Mouse (Mus musculus) midbrain, embryonic 13.5 days (tissue): ENCODE data around the gene Lrguk. TPM values are rescaled to one million over a fixed set of nuclear protein-coding genes. Genes with fewer than 3 reads are reported as not detected.

Source experiments
- ATAC-seq: fragments of 200-750 bp; cut with Nextera tagmentation; 2 replicates; pipeline ENCODE4 v1.8.0; 2017; ENCODE audit warnings: mild to moderate bottlenecking, moderate TSS enrichment, moderate library complexity
- H3K27ac ChIP-seq: fragments of 300-500 bp; sonication (generic); 2 replicates; pipeline ENCODE4 v1.5.1; 2015; ENCODE audit warnings: inconsistent platforms, mild to moderate bottlenecking, moderate library complexity
- H3K27me3 ChIP-seq: fragments of 300-500 bp; sonication (generic); 2 replicates; pipeline ENCODE4 v1.6.1; 2015; ENCODE audit warnings: mild to moderate bottlenecking, inconsistent platforms
- H3K36me3 ChIP-seq: fragments of 300-500 bp; sonication (generic); 2 replicates; pipeline ENCODE4 v1.6.1; 2015; ENCODE audit warnings: mild to moderate bottlenecking, inconsistent platforms
- H3K4me1 ChIP-seq: fragments of 300-500 bp; sonication (generic); replicated peaks from 2 replicates; pipeline ENCODE4 v1.6.1; 2015; ENCODE audit warnings: inconsistent platforms
- H3K4me2 ChIP-seq: fragments of 300-500 bp; sonication (generic); replicated peaks from 2 replicates; pipeline ENCODE4 v1.6.1; 2015; ENCODE audit warnings: moderate library complexity, mild to moderate bottlenecking, inconsistent platforms
- H3K4me3 ChIP-seq: fragments of 300-500 bp; sonication (generic); replicated peaks from 2 replicates; pipeline ENCODE4 v1.5.1; 2015; ENCODE audit warnings: mild to moderate bottlenecking, inconsistent platforms
- H3K9ac ChIP-seq: fragments of 300-500 bp; sonication (generic); replicated peaks from 2 replicates; pipeline ENCODE4 v1.6.1; 2015; ENCODE audit warnings: mild to moderate bottlenecking, inconsistent platforms
- H3K9me3 ChIP-seq: fragments of 300-500 bp; sonication (generic); 2 replicates; pipeline ENCODE4 v1.6.1; 2016; ENCODE audit warnings: mild to moderate bottlenecking, inconsistent platforms
- WGBS: fragments of 180-500 bp; shearing (Covaris S2); methylation state at CpG from one replicate; pipeline ENCODE4 v1.1.7; 2015; 5-methylcytosine and 5-hydroxymethylcytosine counted together
- polyA plus RNA-seq: library from polyadenylated mRNA; unstranded; fragments of >200 nt; fragmentation: Nextera tagmentation; extraction: Ambion mirVana; gene quantifications from 2 replicates; pipeline ENCODE4 v1.2.1, GENCODE M21; 2015

Gene Lrguk
- polyA plus RNA-seq, 1 experiment from 2014 or later = 0.52 TPM

DNA sequence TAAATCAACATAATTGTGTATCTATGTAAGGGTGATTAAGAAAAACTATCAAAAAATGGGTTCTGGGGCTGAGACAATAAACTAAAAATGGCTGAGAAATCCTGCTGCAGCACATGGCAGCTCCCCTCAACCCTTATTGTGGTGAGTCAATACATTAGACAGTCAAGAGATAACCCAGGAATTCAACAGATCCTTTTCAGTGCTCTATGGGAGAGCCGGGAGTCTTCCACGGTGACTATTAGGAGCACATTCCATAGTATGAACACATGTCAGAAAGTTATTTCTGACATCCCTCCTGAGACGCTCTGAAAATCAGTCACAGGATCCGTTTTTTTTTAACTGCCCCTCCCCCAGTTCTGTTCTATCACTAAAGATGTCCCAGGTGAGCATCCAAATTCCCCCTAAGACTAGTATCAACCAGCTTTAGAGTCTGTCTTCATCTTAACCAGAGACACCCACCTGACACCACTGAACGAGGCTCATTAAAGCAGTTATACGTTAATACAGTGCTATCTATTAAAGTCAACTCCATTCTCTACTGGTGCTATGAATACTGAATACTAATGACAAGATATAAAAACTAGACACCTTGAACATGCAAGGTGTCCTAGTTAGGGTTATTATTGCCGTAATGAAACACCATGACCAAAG is 141.7 kb downstream of the Lrguk start:
- 89% methylated on average over 7 of the region's 7 CpGs for WGBS
- no peak overlapping the region for H3K9ac ChIP-seq
- no peak for ATAC-seq

GRCm38 (mm10) chr6:34171748-34172457 is 142.7 kb downstream of the Lrguk start:
- Histone ChIP-seq H3K9ac (no peak overlapping the region), H3K9me3 (no peaks in the 10 kb centered on the region), H3K36me3 (peaks cover 26% of the 10 kb centered on the region), H3K4me3 (no peak overlapping the region), H3K4me2 (no peak overlapping the region), H3K27me3 (no peaks in the 10 kb centered on the region), H3K27ac (no peak overlapping the region), H3K4me1 (peaks cover 10% of the 10 kb centered on the region)
- 92% methylated on average over 12 of the region's 12 CpGs for WGBS
- no peak for ATAC-seq

More for the DNA sequence above, 141.7 kb downstream of the Lrguk start:
- H3K27me3 ChIP-seq = no peaks in the 10 kb centered on the region
- H3K4me2 ChIP-seq = no peak overlapping the region
- H3K4me1 ChIP-seq = peaks cover 6% of the 10 kb centered on the region
- no peak overlapping the region for H3K27ac ChIP-seq
- H3K36me3 ChIP-seq = peaks cover 36% of the 10 kb centered on the region
- no peaks in the 10 kb centered on the region for H3K9me3 ChIP-seq
- no peak overlapping the region for H3K4me3 ChIP-seq

DNA sequence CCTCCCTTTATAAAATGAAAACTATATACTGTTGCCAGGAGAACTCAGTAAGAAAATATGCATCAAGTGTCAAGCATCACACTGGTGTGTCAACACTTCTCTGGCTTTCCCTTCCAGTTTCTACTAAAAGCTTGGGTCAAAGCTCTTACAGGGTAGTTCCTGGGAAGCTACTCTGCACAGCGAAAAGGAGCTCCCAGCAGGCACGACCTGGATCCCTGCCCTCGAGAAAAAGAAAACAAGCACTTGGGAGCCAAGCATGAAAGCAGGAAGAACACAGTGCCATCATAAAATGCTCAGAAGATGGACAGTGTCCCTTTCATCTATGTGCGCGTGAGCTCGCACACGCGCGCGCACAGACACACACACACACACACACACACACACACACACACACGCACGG is 144.0 kb downstream of the Lrguk start:
- H3K36me3 ChIP-seq = peaks cover 18% of the 10 kb centered on the region
- WGBS = 85% methylated on average over 12 of the region's 12 CpGs
- ATAC-seq = no peak
- no peaks in the 10 kb centered on the region for H3K27me3 ChIP-seq
- no peak overlapping the region for H3K4me2 ChIP-seq
- H3K4me3 ChIP-seq = no peak overlapping the region
- peaks cover 10% of the 10 kb centered on the region for H3K4me1 ChIP-seq
- no peak overlapping the region for H3K27ac ChIP-seq
- no peak overlapping the region for H3K9ac ChIP-seq
- no peaks in the 10 kb centered on the region for H3K9me3 ChIP-seq

- Histone ChIP-seq H3K4me1 (peaks cover 10% of the 10 kb centered on the region), H3K9ac (no peak overlapping the region), H3K4me2 (no peak overlapping the region), H3K4me3 (no peak overlapping the region), H3K36me3 (peaks cover 6% of the 10 kb centered on the region), H3K27ac (no peak overlapping the region), H3K27me3 (no peaks in the 10 kb centered on the region), H3K9me3 (no peaks in the 10 kb centered on the region)
- no peak for ATAC-seq
- 90% methylated on average over 8 of the region's 8 CpGs for WGBS
Measured at GRCm38 (mm10) chr6:34174715-34175114, 145.5 kb downstream of the Lrguk start.

DNA sequence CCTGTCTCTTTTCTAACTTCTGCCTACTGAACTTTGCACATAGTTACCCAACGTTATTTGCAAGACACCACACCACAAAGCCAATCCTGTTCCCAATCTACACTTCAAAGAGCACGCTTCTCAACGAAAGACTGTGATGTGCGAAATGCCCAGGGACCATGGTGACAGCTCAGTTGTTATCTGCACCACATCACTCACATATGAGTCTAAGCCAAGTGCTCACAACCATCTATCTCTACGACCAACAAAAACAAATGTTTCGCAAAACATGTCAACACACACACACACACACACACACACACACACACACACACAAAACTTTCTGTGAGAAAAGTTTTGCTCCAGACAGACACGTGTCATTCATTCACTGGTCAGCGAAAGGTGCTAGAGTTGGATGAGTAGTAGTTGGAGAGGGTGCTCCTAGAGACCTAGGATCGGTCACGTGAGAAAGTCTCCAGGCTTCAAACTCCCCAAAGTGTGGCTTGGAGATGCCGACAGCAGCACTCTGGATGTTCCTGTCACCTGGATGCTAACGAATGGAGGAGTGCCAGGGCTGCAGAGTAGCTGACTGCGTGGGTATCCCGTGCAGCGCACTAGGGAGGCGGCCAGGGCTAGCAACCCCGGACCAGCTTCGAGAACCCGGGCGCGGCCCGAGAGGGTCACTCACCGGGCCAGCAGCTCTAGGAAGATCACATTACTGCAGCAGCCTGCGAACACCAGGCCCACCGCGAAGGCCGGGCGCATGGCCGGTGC is 147.0 kb downstream of the Lrguk start:
- 3% methylated on average over 29 of the region's 29 CpGs for WGBS
- H3K4me2 ChIP-seq = peak overlapping the region; percentile 72
- H3K4me3 ChIP-seq = peak overlapping the region; percentile 68
- peak overlapping the region; percentile 74 for H3K27ac ChIP-seq
- H3K9ac ChIP-seq = peak overlapping the region; percentile 81
- H3K27me3 ChIP-seq = no peaks in the 10 kb centered on the region
- H3K36me3 ChIP-seq = no peaks in the 10 kb centered on the region
- peaks cover 10% of the 10 kb centered on the region for H3K4me1 ChIP-seq
- ATAC-seq = peak; percentile 89
- no peaks in the 10 kb centered on the region for H3K9me3 ChIP-seq

DNA sequence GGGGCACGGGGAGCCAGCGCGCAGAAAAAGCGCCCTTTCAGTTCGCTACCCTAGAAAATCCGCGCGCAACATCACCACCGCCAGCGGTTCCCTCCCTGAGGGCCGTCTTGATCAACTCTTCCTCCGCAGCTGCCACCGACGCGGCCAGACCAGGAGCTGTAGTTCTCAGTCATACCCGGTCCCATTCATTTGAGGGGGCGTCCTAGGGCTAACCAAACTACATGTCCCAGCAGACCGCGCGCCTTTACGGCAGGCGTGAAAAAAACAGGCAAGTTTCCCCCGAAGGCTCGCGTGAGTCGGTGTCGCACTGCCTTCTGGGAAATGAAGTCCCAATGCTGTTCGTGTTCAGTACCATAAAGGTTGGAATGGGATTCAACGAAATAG is 147.6 kb downstream of the Lrguk start, which contains the start of gene Slc35b4:
Gene Slc35b4 (minus strand): TSS at position 248 of the 384 bp plus-strand sequence.
- peak within 1 kb of the TSS; percentile 72 for H3K4me2 ChIP-seq
- under 1% methylated on average over 29 of the region's 29 CpGs for WGBS
- peak within 1 kb of the TSS; percentile 68 for H3K4me3 ChIP-seq
- peak within 1 kb of the TSS; percentile 81 for H3K9ac ChIP-seq
- ATAC-seq = peak; percentile 100
- H3K9me3 ChIP-seq = no peaks in the 10 kb centered on the region
- peak within 1 kb of the TSS; percentile 74 for H3K27ac ChIP-seq
- peaks cover 10% of the 10 kb centered on the region for H3K4me1 ChIP-seq
- H3K36me3 ChIP-seq = no peaks in the 10 kb centered on the region
- H3K27me3 ChIP-seq = no peaks in the 10 kb centered on the region

DNA sequence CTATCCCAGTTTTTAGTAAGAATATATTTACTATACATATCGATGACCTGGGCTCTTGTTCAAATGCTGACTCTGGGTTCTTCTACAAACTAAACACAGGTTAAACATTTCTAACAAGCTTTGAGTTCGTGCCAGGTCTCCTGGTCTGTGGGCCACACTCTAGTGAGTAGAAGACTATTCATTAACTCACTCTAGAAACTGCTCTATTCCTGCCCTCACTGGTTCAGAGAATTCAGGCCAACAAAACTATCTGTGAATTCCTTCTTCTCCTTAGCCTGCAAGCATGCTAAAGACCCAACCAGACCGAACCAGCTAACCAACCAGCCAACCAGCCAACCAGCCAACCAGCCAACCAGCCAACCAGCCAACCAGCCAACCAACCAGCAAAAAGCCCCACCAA is 149.8 kb downstream of the Lrguk start:
- no peaks in the 10 kb centered on the region for H3K9me3 ChIP-seq
- H3K27ac ChIP-seq = no peak overlapping the region
- H3K4me1 ChIP-seq = peaks cover 10% of the 10 kb centered on the region
- H3K36me3 ChIP-seq = no peaks in the 10 kb centered on the region
- H3K27me3 ChIP-seq = no peaks in the 10 kb centered on the region
- no peak overlapping the region for H3K4me3 ChIP-seq
- 85% methylated on average over 3 of the region's 3 CpGs for WGBS
- ATAC-seq = no peak
- no peak overlapping the region for H3K9ac ChIP-seq
- H3K4me2 ChIP-seq = no peak overlapping the region

- Histone ChIP-seq H3K27ac (no peak overlapping the region), H3K4me1 (peaks cover 10% of the 10 kb centered on the region), H3K9ac (no peak overlapping the region), H3K4me2 (no peak overlapping the region), H3K4me3 (no peak overlapping the region), H3K36me3 (no peaks in the 10 kb centered on the region), H3K9me3 (no peaks in the 10 kb centered on the region), H3K27me3 (no peaks in the 10 kb centered on the region)
- 92% methylated on average over 4 of the region's 4 CpGs for WGBS
- ATAC-seq = no peak
Measured at GRCm38 (mm10) chr6:34179911-34180310, 150.7 kb downstream of the Lrguk start.

GRCm38 (mm10) chr6:34181961-34182360 is 152.7 kb downstream of the Lrguk start:
- no peaks in the 10 kb centered on the region for H3K27me3 ChIP-seq
- no peak overlapping the region for H3K4me3 ChIP-seq
- no peaks in the 10 kb centered on the region for H3K9me3 ChIP-seq
- H3K9ac ChIP-seq = no peak overlapping the region
- WGBS = 78% methylated on average over 3 of the region's 3 CpGs
- H3K4me1 ChIP-seq = no peaks in the 10 kb centered on the region
- ATAC-seq = no peak
- no peaks in the 10 kb centered on the region for H3K36me3 ChIP-seq
- no peak overlapping the region for H3K4me2 ChIP-seq
- no peak overlapping the region for H3K27ac ChIP-seq

- Histone ChIP-seq H3K27me3 (no peaks in the 10 kb centered on the region), H3K9ac (no peak overlapping the region), H3K36me3 (no peaks in the 10 kb centered on the region), H3K4me2 (no peak overlapping the region), H3K4me3 (no peak overlapping the region), H3K9me3 (no peaks in the 10 kb centered on the region), H3K4me1 (0 out of 2 replicates have a peak, but pooled peaks cover 3% of the 10 kb centered on the region), H3K27ac (no peak overlapping the region)
- WGBS = 87% methylated on average over 3 of the region's 3 CpGs
- ATAC-seq = no peak
Measured at GRCm38 (mm10) chr6:34183326-34183725, 154.1 kb downstream of the Lrguk start.
